Mouse (Mus musculus) adrenal gland, postnatal 4 days (tissue): ENCODE results near the gene Fgfr2. TPM values are rescaled to one million over a fixed set of nuclear protein-coding genes. Genes with fewer than 3 reads are reported as not detected.

ENCODE experiments used
- DNase-seq, 2 experiments: peaks; one replicate each; pipeline ENCODE4 v3.0.0; 2021 to 2022; ENCODE audit warnings: low spot score in 2 of 2, mixed read lengths in 2 of 2
- total RNA-seq, 2 experiments: library from RNA; stranded (reverse); gene quantifications; 2 replicates each; pipeline ENCODE4 v1.2.3; 2021

Gene Fgfr2
- total RNA-seq, 2 experiments from 2014 or later = 205 to 210 TPM

DNA sequence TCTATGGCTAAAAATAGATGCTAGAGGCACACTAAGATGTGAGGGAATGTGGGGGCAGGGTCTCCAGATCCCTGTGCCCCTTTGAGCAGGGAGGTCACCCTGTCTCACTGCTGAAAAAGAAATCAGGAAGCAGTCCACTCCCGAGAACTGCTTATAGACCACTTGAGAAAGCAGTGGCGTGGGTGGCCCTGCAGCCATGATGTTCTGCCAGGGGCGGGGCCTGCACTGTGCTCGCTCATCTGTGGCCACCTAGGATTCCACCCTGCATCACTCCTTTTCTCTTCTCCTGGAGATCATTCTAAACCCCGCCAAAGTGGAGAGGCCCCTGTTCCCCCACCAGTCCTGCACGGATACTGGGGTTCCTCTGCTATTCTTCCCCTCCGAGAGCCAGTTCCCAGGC lies 733.7 kb downstream of the Fgfr2 start:
- DNase-seq = no peak

DNA sequence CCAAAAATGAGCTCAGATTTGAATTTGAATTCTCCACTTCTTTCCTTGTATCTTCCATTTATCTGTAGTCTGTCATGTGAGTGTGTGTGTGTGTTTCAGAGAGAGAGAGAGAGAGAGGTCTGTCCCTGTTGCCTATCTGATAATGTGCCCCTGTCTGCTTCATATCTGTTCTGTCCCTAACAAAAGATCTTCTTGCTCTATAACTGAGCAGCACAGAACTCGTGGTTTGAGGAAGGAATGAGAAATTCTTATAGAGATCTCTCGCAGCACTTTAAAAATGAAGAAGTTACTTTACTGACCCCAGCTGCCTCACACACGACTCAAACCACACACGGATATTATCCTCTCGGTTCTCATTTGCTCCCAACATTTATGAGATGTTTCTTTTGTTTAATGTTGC lies 735.6 kb downstream of the Fgfr2 start:
- DNase-seq = no peak

DNA sequence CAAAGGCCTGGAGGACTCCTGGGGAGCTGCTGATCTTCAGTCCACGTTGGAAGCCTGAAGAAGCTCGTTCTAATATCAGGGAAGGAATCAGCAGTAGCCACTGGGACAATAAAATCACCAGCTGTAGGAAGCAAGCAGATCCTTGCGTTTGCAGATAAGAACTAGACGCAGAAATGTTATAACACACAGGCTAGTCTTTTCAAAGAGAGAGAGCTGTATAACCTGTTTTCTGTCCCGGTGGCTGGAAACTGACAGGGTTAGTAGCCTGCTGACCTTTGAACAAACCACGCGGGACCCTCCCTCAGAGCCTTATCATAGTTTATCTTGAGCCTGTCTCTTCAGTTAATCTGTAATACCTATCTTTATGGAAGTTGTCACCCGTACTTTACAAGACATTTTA lies 736.8 kb downstream of the Fgfr2 start:
- DNase-seq = no peak

DNA sequence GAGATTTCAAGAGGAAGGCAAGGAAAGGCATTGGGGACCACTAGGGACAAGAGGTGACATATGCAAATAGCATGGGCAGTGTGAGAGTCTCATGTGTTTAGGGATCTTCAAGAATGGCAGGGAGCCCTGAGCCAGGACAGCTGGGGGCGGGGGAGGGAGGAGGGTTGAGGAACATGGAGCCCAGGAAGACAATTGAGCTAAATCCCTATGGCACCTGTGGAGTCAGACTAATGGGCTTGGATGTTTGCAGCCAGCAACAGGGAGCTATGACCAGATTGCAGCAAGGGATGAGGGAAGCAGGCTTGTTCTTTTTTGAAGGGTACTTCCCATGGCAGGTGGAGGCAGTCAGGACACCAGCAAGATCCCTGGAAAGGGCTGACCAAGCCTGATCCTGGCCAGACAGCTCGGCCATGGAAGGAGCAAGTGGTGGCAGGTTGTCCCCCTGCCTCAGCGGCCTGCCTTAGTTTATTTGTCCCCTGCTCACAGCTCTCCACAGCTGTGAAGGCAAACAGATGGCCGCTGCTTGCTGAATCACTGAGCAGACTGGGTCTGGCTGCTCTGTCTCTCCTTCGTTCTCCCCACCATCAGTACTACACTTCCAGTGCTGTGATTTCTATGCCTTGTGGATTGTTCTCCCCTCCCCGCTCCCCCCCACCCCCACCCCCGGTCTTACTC lies 737.6 kb downstream of the Fgfr2 start:
- DNase-seq = no peak

DNA sequence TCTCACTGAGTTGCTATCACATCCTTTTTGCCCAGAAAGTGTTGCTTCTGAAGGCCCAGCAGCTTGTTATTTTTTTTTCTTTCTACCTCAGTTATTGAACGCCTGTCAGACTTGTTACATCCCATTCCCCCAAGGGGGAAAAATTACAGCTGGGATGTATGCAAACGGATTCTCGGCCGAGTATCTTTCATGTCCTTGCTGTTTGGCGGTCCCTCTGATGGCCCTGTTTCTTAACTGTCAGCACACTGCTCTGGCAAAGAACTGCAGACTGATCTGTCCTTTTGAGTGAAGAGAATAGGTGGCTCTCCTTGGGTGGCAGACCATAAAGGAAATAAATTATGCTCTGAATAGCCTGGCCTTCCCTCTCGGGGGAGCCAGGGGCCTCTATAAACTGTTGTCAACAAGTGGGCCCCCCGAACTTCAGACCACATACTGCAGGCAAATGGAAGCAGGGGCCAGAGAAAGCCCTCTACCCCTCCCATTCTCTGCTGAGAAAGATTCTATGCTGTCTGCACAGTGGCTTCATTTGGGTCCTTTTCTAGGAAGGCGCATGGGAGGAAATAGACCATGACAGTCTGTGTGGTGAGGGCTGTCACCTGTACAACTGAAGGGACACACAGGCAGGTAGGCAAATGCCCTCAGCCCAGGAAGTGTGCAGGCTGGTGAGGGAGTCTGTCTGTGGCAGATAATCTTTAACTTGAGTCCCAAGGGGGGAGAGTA lies 738.3 kb downstream of the Fgfr2 start:
- DNase-seq = no peak

DNA sequence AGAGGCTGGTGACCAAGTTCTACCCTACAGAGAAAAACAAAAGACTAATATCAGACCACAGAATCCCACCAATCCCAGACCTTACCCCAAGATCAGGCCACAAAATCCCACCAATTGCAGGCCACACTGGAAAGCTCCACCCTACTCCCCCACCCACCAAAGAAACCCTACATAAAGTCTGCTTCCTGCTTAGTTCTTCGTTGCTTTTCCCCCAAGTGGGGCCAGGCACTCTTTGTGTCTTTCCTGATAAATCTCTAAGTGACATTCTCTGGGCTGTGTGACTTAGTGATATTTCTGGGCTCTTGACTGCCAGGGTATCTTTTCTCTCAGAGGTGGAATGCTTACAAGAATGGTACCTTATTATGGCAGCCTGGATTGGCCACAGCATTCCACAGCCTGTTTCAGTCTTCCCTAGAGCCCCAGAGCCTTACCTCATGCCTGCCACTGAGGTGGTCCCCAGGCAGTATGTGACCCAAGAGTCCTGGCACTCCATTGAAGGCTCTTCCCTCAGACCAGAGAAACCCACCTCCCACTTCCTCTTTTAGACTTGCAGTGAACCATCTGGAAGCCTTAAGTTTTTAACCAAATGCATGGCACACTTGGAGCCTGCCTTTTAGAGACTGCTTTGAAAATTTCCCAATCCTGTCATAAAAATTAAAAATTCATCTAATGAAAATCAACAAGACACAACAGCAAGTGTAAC lies 742.4 kb downstream of the Fgfr2 start:
- DNase-seq = no peak

DNA sequence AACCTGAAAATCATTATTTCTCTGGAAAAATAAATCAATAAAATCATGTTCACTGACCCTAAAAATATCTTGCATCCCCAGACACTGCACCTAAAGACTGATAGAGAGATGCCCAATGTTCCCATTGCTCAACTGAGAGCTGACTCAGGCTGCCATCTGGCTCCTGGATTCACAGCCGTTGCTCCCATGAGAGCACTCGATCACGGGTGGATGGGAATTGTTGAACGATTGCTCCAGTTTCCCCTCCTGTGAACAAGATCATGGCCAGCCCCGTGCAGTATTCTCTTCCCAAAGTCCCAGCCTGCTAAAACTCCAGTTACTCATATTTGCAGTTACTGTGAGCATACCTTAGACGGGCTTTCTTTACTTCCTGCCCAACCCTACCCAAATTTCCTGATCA lies 745.2 kb downstream of the Fgfr2 start:
- DNase-seq = no peak

DNA sequence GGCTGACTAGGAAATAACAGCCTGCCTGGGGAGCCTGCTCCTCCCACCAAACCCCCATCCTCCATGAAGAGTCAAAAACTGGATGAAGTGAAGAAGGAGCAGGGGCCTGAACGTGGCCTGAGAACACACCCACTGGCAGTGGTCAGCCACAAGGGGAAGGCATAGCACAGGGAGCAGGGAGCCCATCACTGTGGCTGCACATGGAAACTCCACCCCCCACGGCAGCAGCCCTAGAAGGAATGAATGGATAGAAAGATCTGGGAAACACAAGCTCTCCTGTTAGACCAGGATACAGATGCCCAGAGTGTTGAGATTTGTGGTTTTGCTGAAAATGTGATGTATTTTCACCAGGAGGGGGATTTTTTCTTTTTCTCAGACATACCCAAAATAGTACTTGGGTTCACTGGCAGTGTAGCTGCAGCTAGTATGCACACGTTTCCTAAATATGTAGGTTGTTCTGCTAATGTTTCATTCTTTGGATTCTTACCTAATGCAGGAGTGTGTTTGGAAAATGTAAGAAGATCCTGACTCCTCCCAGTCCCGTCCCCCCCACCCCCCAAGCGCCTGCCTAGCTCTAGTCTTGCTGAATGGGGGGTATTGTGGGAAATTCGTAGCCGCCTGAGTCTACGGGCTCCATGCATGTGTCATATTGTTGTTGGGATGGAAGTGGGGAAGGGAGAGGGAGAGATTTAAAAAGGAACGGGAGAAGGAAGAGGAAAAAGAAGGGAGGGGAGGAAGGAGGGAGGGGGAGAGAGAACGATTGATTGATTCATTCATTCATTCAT lies 749.4 kb downstream of the Fgfr2 start:
- DNase-seq = no peak

DNA sequence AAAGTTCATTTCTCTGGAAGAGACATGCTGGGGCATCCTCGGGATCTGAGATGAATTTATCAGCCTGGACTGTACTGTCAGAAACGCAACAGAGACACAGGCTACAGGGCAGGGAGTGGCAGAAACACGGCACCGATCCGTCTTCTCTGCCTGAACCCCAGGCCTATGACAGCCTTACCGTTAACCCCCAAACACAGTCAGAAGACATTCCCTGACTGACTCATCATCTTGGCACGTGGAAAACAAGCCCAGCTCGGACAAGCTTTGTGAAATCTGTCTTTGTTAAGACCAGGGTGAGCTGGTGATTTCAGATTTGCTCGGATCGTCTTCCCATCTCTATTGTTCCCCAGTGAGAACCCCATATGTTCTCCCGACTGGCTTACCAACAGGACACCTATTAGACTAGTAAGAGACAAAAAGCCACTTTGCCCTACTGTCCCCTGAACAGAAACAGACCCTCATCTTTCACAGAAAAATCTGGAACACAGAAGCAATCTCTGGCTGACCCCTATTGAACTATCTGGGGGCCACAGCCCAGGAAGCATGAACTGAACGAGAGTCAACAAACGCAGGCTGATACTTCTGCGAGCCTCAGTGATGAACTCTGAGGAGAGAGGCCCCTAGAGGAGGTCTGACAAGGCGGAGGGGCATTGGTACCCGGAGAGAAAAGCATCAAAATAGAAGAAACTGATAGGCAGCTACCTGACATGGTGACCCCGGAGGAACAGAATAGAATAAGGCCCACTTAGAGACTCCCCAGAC lies 750.2 kb downstream of the Fgfr2 start:
- no peak for DNase-seq

DNA sequence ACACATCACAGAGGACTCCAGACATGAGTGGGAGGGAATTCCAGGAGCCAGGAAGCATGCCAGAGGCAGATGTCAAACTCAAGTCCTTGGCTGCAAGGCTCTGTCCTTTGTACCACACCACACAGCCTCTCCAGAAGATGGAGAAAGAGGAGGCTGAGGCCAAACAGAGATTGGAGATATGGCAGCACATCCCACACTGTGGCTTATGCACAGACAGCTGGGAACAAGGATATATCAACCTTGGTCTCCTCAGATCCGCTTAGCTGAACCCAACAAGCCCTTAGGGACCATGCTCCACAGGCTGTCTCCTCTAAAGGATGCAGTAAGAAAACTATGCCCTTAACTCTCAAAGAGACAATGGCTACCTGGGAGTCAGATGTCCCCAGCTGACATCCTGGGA lies 751.3 kb downstream of the Fgfr2 start:
- DNase-seq = no peak

DNA sequence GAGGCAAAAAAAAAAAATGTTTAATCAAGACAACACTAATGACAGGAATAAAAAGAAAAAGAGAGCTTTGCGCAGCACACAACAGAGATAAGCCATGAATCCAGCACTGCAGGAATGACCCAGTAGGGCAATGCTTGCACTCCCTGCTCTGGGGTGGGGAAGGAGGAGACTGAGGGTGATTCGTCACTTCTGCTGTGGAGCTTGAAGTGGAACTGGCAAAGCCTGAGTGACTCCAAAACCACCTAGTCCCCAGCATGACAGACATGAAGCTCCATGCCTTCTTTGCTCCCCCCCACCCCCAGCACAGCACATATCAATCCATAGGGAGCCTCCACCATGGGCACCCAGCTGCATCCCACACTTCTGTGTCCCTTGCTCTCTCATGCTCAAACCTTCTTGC lies 753.4 kb downstream of the Fgfr2 start:
- DNase-seq = no peak

DNA sequence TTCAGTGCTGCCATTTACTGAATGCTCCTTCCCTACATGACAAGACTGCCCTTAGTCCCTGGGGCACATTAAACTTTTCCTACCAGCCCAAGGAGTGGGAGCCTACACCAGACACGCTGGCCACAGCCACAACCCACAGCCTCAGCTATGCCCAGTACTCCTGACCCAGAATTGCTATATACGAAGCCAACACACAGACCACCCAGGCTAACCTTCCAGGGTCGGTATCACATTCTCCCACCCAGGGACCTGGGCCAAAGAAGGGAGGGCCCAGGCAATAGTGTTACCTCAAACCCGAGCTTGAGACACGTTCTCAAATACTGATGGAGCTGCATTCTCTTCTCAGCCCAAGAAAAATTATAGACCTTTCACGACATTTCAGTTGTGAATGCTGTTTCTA lies 754.3 kb downstream of the Fgfr2 start:
- DNase-seq = no peak

DNA sequence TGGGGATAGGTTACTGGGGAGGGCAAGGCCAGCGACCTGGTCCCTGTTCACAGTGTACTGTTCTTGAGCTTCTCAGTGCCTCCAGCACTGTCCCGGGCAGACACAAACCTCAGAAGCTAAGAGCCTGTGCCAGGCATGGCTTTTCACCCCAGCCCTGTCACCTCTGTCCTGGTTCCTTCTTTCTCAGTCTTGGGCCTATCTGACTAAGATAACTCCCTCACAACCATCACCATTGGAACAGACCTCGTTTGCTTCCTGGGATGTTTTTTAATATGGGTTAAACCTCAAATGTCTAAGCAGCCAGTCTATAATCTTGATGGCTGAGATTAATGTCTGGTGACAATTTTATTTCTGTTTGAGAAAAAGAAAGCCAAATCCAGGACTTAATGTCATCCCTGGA lies 755.8 kb downstream of the Fgfr2 start:
- DNase-seq = no peak

DNA sequence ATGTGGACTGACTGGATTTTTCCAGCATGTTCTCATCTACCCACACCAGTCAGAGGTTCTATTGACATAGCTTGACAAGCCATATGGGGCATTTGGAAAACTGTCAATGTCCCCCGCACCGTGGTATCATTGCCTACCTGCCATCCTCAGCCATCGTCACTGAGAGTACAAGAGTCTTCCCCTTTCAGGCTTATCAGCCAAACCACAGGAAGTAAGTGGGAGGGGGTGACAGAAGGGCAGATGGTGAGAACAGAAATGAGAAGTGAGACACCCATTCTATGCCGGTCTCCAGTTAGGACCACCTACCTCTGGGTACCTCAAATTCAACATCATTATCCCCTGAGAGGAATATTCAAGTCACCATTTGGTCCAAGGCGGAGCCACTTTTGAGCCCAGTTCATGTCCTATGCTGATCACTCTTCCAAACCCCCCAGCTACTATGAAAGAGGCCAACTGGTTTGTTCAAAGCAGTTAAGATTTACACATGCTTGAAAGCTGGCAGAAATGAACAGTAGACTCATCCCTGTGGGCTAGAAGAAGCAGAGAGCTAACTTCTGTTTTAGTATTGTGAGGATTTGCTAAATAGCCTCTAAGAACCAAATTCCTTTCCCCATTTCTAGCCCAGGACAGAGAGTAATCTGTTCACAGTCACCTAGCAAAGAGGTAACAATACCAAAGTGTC lies 757.3 kb downstream of the Fgfr2 start:
- DNase-seq = no peak

DNA sequence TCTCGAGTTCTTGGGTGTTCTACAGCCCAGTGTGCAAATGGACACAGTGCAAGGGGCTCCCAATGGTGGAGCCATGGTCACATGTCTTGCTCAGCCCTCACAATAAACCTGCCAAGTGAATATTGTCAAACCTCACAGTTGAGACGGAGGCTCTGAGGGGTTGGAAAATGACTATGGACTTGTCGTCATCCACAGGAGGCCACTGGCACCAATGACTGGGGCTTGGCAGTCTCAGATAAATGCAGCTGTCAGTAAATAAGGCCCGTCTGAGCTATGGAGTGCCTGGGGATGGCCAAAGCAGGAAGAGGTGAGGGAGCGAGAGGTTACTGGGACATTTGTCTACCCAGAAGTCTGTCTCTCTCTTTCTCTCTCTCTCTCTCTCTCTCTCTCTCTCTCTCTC lies 758.0 kb downstream of the Fgfr2 start:
- no peak for DNase-seq

DNA sequence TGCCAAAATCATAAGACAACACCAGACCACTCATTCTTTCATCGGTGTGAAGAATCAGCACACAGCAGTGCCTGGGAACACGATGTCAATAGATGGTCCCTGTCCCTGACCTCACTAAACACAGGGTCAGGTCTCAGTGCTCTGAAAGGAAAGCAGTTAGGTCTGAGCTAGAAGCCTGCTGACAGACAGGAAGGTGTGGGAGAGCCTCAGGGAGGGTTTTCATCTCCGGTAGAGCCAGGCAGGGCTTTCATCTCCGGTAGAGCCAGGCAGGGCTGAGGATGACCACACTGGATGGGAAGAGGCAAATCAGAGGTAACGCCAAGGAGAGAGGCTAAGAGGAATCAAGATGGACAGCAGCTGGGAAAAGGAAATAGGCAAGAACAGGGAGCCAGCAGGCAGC lies 758.6 kb downstream of the Fgfr2 start:
- no peak for DNase-seq

DNA sequence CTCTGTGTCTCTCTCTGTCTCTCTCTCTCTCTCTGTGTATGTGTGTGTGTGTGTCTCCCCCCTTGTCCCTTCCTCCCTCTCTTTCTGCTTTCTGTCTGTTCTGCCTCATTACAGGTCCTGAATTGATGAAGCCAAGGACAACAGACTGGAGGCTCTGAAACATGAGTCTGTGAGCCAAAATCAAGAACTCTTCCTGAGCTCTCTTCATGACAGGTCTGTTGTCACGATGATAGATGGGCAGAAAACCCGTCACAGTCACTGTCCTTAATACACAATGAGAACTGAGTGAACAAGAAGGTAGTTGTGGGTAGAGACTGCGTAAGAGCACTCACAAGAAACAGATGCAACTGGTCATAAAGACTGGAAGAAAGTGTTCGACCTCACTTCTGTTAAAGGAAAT lies 762.8 kb downstream of the Fgfr2 start:
- no peak for DNase-seq

DNA sequence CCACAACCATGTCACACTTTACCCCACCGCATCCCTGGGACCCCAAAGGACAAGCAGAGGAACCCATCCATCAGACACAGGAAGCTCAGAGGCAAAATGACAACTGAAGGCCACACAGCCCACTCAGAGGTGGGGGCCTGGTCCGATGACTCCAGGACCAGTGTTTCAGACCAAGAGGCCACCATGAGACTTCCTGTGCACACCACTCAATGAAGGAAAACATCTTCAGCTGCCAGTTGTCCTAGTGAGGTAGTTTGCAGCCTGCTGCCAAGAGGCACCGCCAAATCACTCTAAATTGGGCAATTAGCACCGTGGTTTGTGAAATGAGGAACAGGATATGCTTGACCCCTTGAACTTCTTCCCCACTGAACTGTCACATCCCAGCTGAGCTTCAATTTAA lies 764.4 kb downstream of the Fgfr2 start:
- no peak for DNase-seq

DNA sequence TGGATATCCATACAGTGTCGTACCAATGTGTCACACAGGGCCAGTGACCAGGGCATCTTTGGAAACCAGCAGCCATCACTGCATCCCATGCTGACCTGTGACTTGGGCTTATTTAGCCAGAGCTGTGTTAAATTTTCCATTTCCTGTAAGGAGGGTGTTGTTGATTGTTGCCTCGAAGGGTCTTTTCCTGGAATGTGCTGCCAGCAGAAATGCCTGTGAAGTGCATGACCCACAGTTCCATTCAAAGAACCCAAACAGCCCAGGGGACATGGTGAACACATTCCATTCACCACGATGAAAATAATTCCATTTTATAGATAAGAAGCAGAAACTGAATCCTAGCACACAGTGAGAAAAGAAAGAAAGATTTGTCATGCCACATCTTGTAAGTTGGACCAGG lies 764.9 kb downstream of the Fgfr2 start:
- DNase-seq = no peak

DNA sequence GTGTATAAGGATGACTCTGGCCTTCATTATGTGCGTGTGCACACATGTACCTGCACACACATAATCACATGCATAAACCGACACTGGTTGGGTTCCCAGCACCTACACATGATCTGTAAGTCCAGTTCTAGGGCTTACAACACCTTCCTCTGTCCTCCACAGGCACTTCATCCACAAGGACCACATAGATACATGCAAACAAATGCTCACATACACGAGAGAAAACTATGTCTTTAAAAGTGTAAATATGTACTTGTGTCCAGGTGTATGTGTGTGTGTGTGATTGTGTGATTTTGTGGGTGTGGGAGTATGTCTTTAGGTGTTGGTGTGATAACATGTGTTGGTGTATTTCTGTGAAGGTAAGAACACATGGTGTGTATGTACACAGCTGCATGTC lies 765.3 kb downstream of the Fgfr2 start:
- no peak for DNase-seq
